In the genomic region with DNA sequence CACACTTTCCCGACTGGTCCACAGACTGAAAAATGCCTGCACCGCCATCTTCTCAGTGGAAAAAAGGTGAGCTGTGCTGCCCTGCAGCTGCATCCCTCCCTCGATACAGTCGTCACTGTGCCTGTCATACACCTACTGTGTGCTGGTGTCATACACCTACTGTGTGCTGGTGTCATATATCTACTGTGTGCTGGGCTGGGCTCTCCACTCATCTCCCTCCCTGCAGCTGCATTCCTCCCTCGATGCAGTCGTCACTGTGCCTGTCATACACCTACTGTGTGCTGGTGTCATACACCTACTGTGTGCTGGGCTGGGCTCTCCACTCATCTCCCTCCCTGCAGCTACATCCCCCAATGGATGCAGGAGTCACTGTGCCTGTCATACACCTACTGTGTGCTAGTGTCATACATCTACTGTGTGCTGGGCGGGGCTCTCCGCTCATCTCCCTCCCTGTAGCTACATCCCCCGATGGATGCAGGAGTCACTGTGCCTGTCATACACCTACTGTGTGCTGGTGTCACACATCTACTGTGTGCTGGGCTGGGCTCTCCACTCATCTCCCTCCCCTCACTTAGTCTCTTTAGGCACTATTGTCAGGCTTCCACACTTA, we compare ENCODE assay signal across 17 mouse cellular contexts. TPM values are rescaled to one million over a fixed set of nuclear protein-coding genes. Genes with fewer than 3 reads are reported as not detected.
"Had no signal": no experiment of that assay in that cellular context is flagged by ENCODE, and none has a peak within 500 bp of the region (broad histone marks: within the 10 kb centered on the region; RNA-seq: fewer than 3 reads in every experiment).

No protein-coding gene starts in this region.

- H3K4me1 ChIP-seq: stomach, embryonic 15.5 days had no signal

- H3K9ac ChIP-seq: neural tube, embryonic 13.5 days; neural tube, embryonic 15.5 days; stomach, embryonic 15.5 days had no signal

- DNase-seq: retina, postnatal 1 day; right cerebral cortex, adult 18-20 months; right cerebral cortex, postnatal 14 days; right cerebral cortex, postnatal 25 days; right cerebral cortex, postnatal 4 days; spleen, adult 18-20 months; thymus, adult 18-20 months; thymus, adult 2 months; thymus, postnatal 14 days; thymus, postnatal 25 days; thymus, postnatal 36 days; thymus, postnatal 4 days had no signal

- H3K4me2 ChIP-seq: neural tube, embryonic 13.5 days; neural tube, embryonic 15.5 days; stomach, embryonic 15.5 days had no signal

- H3K4me3 ChIP-seq: neural tube, embryonic 13.5 days; neural tube, embryonic 15.5 days; stomach, embryonic 15.5 days had no signal

- H3K27me3 ChIP-seq: neural tube, embryonic 13.5 days; neural tube, embryonic 15.5 days; stomach, embryonic 15.5 days had no signal

- H3K9me3 ChIP-seq: neural tube, embryonic 13.5 days; neural tube, embryonic 15.5 days; stomach, embryonic 15.5 days had no signal

- H3K27ac ChIP-seq: neural tube, embryonic 13.5 days; neural tube, embryonic 15.5 days; stomach, embryonic 15.5 days; stomach, postnatal 0 days had no signal

RNA-seq across cellular contexts. Expression of a gene that starts 25.7 kb away (rescaled TPM):
- total RNA-seq: neutrophil, adult 5-6 weeks had no signal
